Mouse (Mus musculus): Measurements from ENCODE around the gene Ctnnbip1. TPM values are rescaled to one million over a fixed set of nuclear protein-coding genes. Genes with fewer than 3 reads are reported as not detected.

Ctnnbip1 gene
- polyA plus RNA-seq, 1 experiment from 2014 or later: 34.7 TPM

- no peak for ATAC-seq (replicated peaks; ENCODE audit: insufficient number of reproducible peaks, insufficient read depth, low FRiP score, low read depth)
- Histone ChIP-seq H3K36me3 (no peaks in the 10 kb centered on the region), H3K4me3 (no peak overlapping the region), H3K4me1 (replicated peaks) (peaks cover 16% of the 10 kb centered on the region), H3K9me3 (replicated peaks) (no peaks in the 10 kb centered on the region), H3K4me2 (no peak overlapping the region), H3K27ac (no peak overlapping the region), H3K27me3 (peaks cover 24% of the 10 kb centered on the region), H3K9ac (no peak overlapping the region)
- WGBS: 78% methylated on average over 1 of the region's 1 CpGs
These were observed 72.2 kb downstream of the Ctnnbip1 start for GRCm38 (mm10) chr4:149590200-149590599.

- Histone ChIP-seq H3K4me3 (no peak overlapping the region), H3K9ac (no peak overlapping the region), H3K4me1 (replicated peaks) (peaks cover 13% of the 10 kb centered on the region), H3K36me3 (no peaks in the 10 kb centered on the region), H3K27ac (no peak overlapping the region), H3K9me3 (replicated peaks) (no peaks in the 10 kb centered on the region), H3K4me2 (no peak overlapping the region), H3K27me3 (peaks cover 21% of the 10 kb centered on the region)
- no peak for ATAC-seq (replicated peaks; ENCODE audit: insufficient number of reproducible peaks, insufficient read depth, low FRiP score, low read depth)
- WGBS: 93% methylated on average over 2 of the region's 2 CpGs
These were observed 73.5 kb downstream of the Ctnnbip1 start for GRCm38 (mm10) chr4:149591486-149591885.

GRCm38 (mm10) chr4:149594913-149595581, 77.0 kb downstream of the Ctnnbip1 start:
- no peaks in the 10 kb centered on the region for H3K36me3 ChIP-seq
- no peak overlapping the region for H3K9ac ChIP-seq
- H3K4me2 ChIP-seq: no peak overlapping the region
- no peak for ATAC-seq (replicated peaks; ENCODE audit: insufficient number of reproducible peaks, insufficient read depth, low FRiP score, low read depth)
- H3K27ac ChIP-seq: no peak overlapping the region
- H3K4me3 ChIP-seq: no peak overlapping the region
- peaks cover 7% of the 10 kb centered on the region; the same call in 1 of the 2 replicates for H3K27me3 ChIP-seq
- no peaks in the 10 kb centered on the region for H3K9me3 ChIP-seq (replicated peaks)
- WGBS: 85% methylated on average over 9 of the region's 9 CpGs
- H3K4me1 ChIP-seq (replicated peaks): no peaks in the 10 kb centered on the region

- Histone ChIP-seq H3K4me2 (no peak overlapping the region), H3K9ac (no peak overlapping the region), H3K4me3 (no peak overlapping the region), H3K36me3 (no peaks in the 10 kb centered on the region), H3K9me3 (replicated peaks) (no peaks in the 10 kb centered on the region), H3K27ac (no peak overlapping the region), H3K4me1 (replicated peaks) (peaks cover 18% of the 10 kb centered on the region), H3K27me3 (peaks cover 13% of the 10 kb centered on the region)
- ATAC-seq (replicated peaks; ENCODE audit: insufficient number of reproducible peaks, insufficient read depth, low FRiP score, low read depth): no peak
- WGBS: 69% methylated on average over 12 of the region's 12 CpGs
These were observed 79.7 kb downstream of the Ctnnbip1 start for GRCm38 (mm10) chr4:149597641-149598208.

- 94% methylated on average over 6 of the region's 6 CpGs for WGBS
- Histone ChIP-seq H3K4me3 (no peak overlapping the region), H3K4me2 (no peak overlapping the region), H3K36me3 (no peaks in the 10 kb centered on the region), H3K9ac (no peak overlapping the region), H3K9me3 (replicated peaks) (no peaks in the 10 kb centered on the region), H3K4me1 (replicated peaks) (peaks cover 18% of the 10 kb centered on the region), H3K27me3 (peaks cover 22% of the 10 kb centered on the region), H3K27ac (no peak overlapping the region)
- no peak for ATAC-seq (replicated peaks; ENCODE audit: insufficient number of reproducible peaks, insufficient read depth, low FRiP score, low read depth)
These were observed 81.5 kb downstream of the Ctnnbip1 start for GRCm38 (mm10) chr4:149599549-149599948.

- no peak overlapping the region for H3K4me3 ChIP-seq
- H3K4me1 ChIP-seq (replicated peaks): peaks cover 18% of the 10 kb centered on the region
- H3K9me3 ChIP-seq (replicated peaks): no peaks in the 10 kb centered on the region
- H3K27ac ChIP-seq: no peak overlapping the region
- H3K9ac ChIP-seq: no peak overlapping the region
- no peaks in the 10 kb centered on the region for H3K36me3 ChIP-seq
- peaks cover 22% of the 10 kb centered on the region for H3K27me3 ChIP-seq
- WGBS: 79% methylated on average over 4 of the region's 4 CpGs
- ATAC-seq (replicated peaks; ENCODE audit: insufficient number of reproducible peaks, insufficient read depth, low FRiP score, low read depth): no peak
- H3K4me2 ChIP-seq: no peak overlapping the region
These were observed 82.1 kb downstream of the Ctnnbip1 start for GRCm38 (mm10) chr4:149600130-149600529.

- Histone ChIP-seq H3K9ac (no peak overlapping the region), H3K4me1 (replicated peaks) (peaks cover 18% of the 10 kb centered on the region), H3K4me2 (no peak overlapping the region), H3K9me3 (replicated peaks) (no peaks in the 10 kb centered on the region), H3K27ac (no peak overlapping the region), H3K4me3 (no peak overlapping the region), H3K27me3 (peaks cover 24% of the 10 kb centered on the region), H3K36me3 (no peaks in the 10 kb centered on the region)
- 25% methylated on average over 4 of the region's 4 CpGs for WGBS
- ATAC-seq (replicated peaks; ENCODE audit: insufficient number of reproducible peaks, insufficient read depth, low FRiP score, low read depth): no peak
These were observed 83.4 kb downstream of the Ctnnbip1 start for GRCm38 (mm10) chr4:149601484-149601883.

- Histone ChIP-seq H3K9ac (no peak overlapping the region), H3K4me1 (replicated peaks) (peaks cover 21% of the 10 kb centered on the region), H3K27me3 (peaks cover 24% of the 10 kb centered on the region), H3K36me3 (no peaks in the 10 kb centered on the region), H3K4me2 (no peak overlapping the region), H3K4me3 (no peak overlapping the region), H3K9me3 (replicated peaks) (no peaks in the 10 kb centered on the region), H3K27ac (no peak overlapping the region)
- 61% methylated on average over 7 of the region's 7 CpGs for WGBS
- ATAC-seq (replicated peaks; ENCODE audit: insufficient number of reproducible peaks, insufficient read depth, low FRiP score, low read depth): no peak
These were observed 84.2 kb downstream of the Ctnnbip1 start for GRCm38 (mm10) chr4:149602236-149602635.

- peaks cover 24% of the 10 kb centered on the region for H3K27me3 ChIP-seq
- no peak overlapping the region for H3K27ac ChIP-seq
- no peaks in the 10 kb centered on the region for H3K36me3 ChIP-seq
- no peak overlapping the region for H3K4me3 ChIP-seq
- H3K9me3 ChIP-seq (replicated peaks): no peaks in the 10 kb centered on the region
- H3K4me2 ChIP-seq: no peak overlapping the region
- peaks cover 28% of the 10 kb centered on the region for H3K4me1 ChIP-seq (replicated peaks)
- no peak overlapping the region for H3K9ac ChIP-seq
- no peak for ATAC-seq (replicated peaks; ENCODE audit: insufficient number of reproducible peaks, insufficient read depth, low FRiP score, low read depth)
- 67% methylated on average over 1 of the region's 1 CpGs for WGBS
These were observed 85.8 kb downstream of the Ctnnbip1 start for GRCm38 (mm10) chr4:149603860-149604259.

GRCm38 (mm10) chr4:149604518-149604917, 86.5 kb downstream of the Ctnnbip1 start:
- WGBS: 76% methylated on average over 3 of the region's 3 CpGs

GRCm38 (mm10) chr4:149606056-149606455, 88.0 kb downstream of the Ctnnbip1 start:
- Histone ChIP-seq H3K9ac (no peak overlapping the region), H3K4me1 (replicated peaks) (peaks cover 22% of the 10 kb centered on the region), H3K9me3 (replicated peaks) (no peaks in the 10 kb centered on the region), H3K27me3 (peaks cover 16% of the 10 kb centered on the region), H3K4me2 (no peak overlapping the region), H3K4me3 (no peak overlapping the region), H3K27ac (no peak overlapping the region), H3K36me3 (no peaks in the 10 kb centered on the region)
- ATAC-seq (replicated peaks; ENCODE audit: insufficient number of reproducible peaks, insufficient read depth, low FRiP score, low read depth): no peak
- 78% methylated on average over 18 of the region's 18 CpGs for WGBS

More at GRCm38 (mm10) chr4:149604518-149604917, 86.5 kb downstream of the Ctnnbip1 start:
- H3K4me3 ChIP-seq: no peak overlapping the region
- H3K27ac ChIP-seq: no peak overlapping the region
- H3K36me3 ChIP-seq: no peaks in the 10 kb centered on the region
- H3K9ac ChIP-seq: no peak overlapping the region
- peaks cover 22% of the 10 kb centered on the region for H3K27me3 ChIP-seq
- ATAC-seq (replicated peaks; ENCODE audit: insufficient number of reproducible peaks, insufficient read depth, low FRiP score, low read depth): no peak
- H3K4me1 ChIP-seq (replicated peaks): peaks cover 28% of the 10 kb centered on the region
- no peak overlapping the region for H3K4me2 ChIP-seq
- H3K9me3 ChIP-seq (replicated peaks): no peaks in the 10 kb centered on the region
